Mouse (Mus musculus) liver, embryonic 14.5 days (tissue): ENCODE data around the gene Zfp326.

Experiments
- CTCF ChIP-seq: IDR thresholded peaks from 2 replicates; pipeline ENCODE4 v1.5.1; 2016; ENCODE audit warnings: antibody characterized with exemption, low read depth, control low read depth
- EP300 ChIP-seq: IDR thresholded peaks from 2 replicates; pipeline ENCODE4 v1.6.1; 2016; ENCODE audit warnings: antibody characterized with exemption, low read depth

DNA sequence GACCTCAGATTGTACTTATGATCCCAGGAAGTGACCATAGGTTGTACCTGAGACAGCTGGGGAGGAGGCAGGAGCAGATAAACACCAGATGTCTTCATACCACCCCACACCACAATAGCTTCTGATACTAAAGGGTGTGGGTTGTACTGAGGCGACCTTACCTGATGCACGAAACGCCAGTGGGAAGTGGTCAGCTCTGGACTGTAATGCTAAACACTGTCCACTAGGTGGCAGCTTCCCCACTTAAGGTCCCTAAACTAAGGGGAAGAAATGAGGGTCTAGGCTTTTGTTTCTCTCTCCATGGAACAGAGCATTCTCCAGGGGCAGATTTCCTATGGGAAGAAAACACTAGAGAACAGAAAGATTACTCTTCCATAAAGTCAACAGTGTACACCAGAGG is 53.9 kb downstream of the Zfp326 start:
- TF ChIP-seq CTCF = peak; percentile 71
- no peak for TF ChIP-seq EP300
